Mouse (Mus musculus): ENCODE data around the gene Col17a1.

DNA sequence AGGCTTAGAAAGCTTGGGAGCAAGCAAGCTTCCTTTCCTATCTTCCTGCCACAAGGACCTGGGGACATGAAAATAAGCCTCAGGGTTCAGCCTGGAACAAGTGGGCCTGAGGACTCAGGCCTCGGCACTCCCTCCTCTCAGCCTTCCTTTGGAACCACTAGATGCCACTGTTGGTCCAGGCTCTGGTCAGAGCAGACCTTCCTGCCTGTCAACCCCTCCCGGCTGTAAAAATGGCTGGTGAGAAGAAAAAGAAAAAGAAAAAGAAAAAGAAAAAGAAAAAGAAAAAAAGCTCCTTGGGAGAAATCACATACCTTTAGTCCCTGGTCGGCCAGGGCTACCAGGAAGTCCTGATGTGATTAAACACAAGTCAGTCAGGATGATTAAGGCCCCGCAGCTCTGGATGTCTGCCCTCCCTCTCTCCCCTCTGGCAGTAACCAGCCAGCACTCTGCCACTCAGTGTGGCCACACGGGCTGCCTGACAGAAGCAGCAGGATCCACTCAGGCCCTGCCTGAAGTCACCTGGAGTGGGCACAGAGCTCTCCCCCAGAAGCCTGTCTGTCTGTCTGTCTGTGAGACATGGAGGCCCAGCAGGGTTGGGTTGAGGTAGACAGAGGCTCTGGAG, 32.9 kb downstream of the Col17a1 start:
- TF ChIP-seq POLR2A (IDR thresholded peaks at IDR 0.05; ENCODE audit: borderline replicate concordance, extremely low read depth, insufficient read depth, insufficient read length, poor library complexity, severe bottlenecking) = no peak
- TF ChIP-seq CTCF (IDR thresholded peaks at IDR 0.05; ENCODE audit: borderline replicate concordance, extremely low read depth, insufficient read depth, insufficient read length) = peak; percentile 82
